Mouse (Mus musculus) adipocyte (in vitro differentiated cells): Measurements from ENCODE around the gene Grhl1.

Source experiments
- DNase-seq: peaks from one replicate; pipeline ENCODE4 v3.0.0-alpha.2; 2016; ENCODE audit warnings: low spot score

Grhl1 gene

GRCm38 (mm10) chr12:24644125-24644571 is 72.1 kb downstream of the Grhl1 start:
- peak; percentile 60 for DNase-seq

- DNase-seq = no peak
Measured at GRCm38 (mm10) chr12:24645901-24646300, 73.8 kb downstream of the Grhl1 start.

- peak; percentile 50 for DNase-seq
Measured at GRCm38 (mm10) chr12:24648094-24648493, 76.0 kb downstream of the Grhl1 start.

GRCm38 (mm10) chr12:24650415-24651062 is 78.5 kb downstream of the Grhl1 start:
- no peak for DNase-seq

DNA sequence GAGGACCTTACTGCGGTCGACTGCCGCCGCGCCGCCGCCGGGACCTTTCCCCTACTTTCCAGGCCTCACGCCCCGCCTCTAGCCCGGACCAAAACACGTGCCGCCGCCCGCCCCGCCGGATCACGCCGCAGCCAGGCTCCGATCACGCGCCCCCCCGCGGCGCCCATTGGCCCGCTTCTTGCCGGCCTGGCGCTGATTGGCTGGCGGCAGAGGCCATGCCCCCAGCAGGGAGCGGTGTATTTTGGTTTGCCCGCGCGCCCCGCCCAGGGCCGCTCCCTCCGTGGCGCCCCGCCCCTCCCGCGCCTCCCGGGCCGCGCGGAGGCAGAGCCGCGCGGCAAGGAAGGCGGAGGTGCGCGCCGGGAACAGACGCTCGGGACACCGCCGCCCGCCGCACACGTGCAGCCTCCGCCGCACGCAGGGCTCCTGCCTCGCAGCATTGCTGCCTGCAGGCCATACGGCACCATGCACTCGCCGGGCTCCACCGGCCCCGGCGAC is 79.0 kb downstream of the Grhl1 start, which contains the start of gene Klf11:
Klf11 (plus strand) TSS at position 212 of the 495 bp plus-strand sequence.
- DNase-seq = peak; percentile 92

DNA sequence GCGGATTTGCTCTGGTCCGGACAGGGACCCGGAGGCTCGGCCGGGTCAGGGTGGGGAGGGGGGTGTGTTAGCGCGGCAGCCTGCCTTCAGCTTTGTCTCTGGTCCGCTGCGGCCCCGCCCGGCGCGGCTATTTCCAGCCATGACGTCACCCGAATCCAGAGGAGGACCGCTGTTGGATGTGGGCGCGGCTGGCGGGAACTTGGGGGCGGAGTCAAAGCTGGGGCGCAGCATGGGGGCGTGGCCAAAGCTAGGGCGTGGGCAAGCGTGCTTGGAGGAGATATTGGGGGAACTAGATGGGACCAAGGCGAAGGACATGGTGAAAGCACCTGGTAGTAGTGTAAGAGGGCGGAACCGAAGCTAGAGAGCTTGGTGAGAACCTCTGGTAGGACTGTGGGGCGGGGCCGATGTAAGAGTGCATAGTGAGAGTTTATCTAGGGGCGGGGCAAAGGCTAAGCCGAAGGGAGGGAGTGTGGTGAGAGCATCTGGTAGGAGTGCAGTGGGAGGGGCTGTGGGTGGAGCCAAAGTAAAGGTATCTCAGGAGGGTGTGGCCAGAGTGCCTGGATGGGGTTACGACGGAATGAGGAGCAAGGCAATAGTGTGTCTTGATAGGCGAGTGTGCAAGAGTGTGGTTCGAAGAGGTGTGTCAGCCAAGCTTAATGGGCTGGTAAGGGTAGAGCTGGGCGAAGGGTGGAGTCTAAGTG is 79.7 kb downstream of the Grhl1 start:
- DNase-seq = peak; percentile 93

DNA sequence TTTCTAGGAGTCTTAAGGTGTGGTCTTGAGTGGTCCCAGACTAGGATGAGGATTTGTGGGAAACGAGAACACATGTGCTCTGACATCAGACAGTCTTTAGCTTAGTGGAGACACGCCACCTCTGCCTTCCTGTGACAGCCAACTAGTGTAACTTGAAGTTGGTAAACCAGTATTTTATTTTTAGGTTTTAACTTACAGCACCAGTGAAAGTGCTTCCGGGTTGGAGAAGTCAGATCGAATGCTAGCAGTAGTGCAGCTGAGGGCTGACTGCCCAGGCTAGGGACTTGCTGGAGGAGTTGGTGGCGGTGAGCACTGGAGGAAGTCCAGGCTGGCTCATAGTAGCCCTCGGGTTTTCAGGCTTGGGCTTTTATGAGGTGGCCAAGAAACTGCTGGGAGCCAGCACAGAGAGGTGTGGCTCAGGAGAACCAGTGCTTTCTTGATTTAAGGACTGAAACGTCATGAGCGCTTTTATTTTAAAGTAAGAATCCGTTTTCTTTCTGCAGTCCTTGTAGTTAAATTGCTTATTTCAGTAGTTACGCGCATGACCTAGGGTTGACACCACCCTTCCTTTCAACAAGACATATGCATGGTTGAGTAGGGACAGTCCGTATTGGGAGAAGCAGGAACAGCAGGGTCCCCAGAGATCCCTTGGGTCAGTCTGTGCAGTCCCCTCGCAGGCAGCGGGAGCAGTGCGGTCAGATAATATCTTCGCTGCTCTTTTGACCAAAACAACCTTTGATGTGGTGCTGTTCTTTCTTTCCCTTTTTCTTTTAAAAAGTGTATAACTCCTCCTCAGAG is 82.2 kb downstream of the Grhl1 start:
- DNase-seq = no peak

- DNase-seq = no peak
Measured at GRCm38 (mm10) chr12:24656436-24656835, 84.4 kb downstream of the Grhl1 start.

DNA sequence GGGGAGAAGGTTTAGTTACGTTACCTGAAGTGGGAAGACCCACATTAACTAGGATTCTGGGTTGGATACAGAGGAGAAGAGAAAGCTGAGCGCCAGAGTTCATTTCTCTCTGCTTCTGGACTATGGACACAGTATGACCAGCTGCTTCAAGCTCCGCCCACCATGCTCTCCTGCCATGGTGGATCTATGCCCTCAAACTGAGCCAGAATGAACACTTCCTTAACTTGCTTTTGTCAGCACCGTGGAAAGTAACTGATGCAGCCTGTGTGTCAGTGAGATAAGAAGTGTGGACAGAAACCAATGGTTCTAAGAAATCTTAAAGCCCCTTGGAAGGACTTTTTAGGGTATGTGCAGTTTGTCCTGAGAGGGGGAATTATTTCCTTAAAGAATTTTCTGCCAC is 86.9 kb downstream of the Grhl1 start:
- no peak for DNase-seq

DNA sequence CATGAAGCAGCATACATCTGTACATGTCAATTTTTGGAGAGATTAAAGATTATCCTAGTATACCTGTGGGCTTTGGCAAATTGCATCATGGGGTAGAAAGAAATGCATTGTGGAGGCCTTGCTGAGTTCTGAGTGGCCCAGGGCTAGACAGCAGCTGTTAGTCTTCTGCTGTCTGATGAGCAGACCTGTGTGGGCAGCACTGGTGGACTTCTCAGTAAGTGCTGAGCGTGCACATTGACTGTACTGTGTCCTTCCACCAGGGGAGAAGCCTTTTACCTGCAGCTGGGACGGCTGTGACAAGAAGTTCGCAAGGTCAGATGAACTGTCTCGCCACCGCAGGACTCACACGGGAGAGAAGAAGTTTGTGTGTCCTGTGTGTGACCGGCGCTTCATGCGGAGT is 87.8 kb downstream of the Grhl1 start:
- DNase-seq = no peak

DNA sequence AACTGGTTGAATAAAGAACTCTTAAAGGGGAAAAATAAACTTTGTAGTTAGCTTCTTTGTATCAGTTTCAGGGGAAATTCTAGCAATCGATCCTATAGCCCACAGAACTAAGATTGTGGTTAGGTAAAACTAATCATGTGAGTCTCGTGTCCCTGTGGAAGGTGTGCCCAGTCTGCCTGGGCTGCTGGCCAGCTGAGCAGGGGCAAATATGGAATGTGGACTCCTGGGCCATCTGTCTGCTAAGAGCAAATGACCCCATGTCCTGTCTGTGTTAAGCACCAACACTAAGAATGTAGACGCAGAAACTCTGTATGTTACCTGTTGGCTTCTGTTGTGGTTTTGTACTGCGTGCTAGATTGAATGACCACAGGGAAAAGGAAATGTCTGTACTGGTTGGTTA is 89.0 kb downstream of the Grhl1 start:
- no peak for DNase-seq

DNA sequence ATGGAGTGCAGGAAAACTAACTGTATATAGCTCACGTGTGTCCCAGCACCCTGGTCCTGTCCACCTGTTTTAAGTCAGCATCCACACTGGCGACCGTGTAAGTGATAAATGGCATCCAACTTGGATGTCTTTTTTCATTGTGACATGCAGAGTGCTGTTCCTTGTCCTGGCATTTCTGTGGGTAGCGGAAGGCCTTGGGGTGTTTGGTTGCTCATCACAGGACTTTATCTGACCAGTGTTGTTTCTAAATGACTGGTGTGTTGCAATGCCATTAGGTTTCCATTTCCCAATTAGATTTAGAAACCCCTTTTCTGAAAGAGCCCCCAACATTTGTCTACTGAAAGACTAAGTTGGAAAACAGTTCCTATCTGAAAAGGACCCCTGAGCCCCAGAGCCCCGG is 90.0 kb downstream of the Grhl1 start:
- no peak for DNase-seq
